Mouse (Mus musculus) CH12.LX (cell line): ENCODE data around the gene Col4a4.

Source experiments
- CHD1 ChIP-seq: IDR thresholded peaks from 2 replicates; pipeline ENCODE4 v1.6.1; 2012; ENCODE audit warnings: low read depth, low read length, improper control_type of control experiment, inconsistent platforms
- CTCF ChIP-seq, 2 experiments: IDR thresholded peaks in 1 of 2; conservative IDR thresholded peaks in 1 of 2; 2 replicates each; pipeline ENCODE4 v1.5.1; 2011 to 2012; ENCODE audit warnings: low read depth in 2 of 2, low read length in 2 of 2, improper control_type of control experiment in 1 of 2, inconsistent platforms in 1 of 2, mild to moderate bottlenecking in 1 of 2, moderate library complexity in 1 of 2
- EP300 ChIP-seq: IDR thresholded peaks from 2 replicates; pipeline ENCODE4 v1.6.1; 2011; ENCODE audit warnings: low read length, improper control_type of control experiment
- MAX ChIP-seq: IDR thresholded peaks from 2 replicates; pipeline ENCODE4 v1.6.1; 2011; ENCODE audit warnings: low read length, improper control_type of control experiment
- MXI1 ChIP-seq: IDR thresholded peaks from 2 replicates; pipeline ENCODE4 v1.6.1; 2011; ENCODE audit warnings: mild to moderate bottlenecking, low read depth, low read length, improper control_type of control experiment
- PAX5 ChIP-seq: IDR thresholded peaks from 2 replicates; pipeline ENCODE4 v1.6.1; 2012; ENCODE audit warnings: low read length, inconsistent platforms, mixed read lengths
- POLR2A ChIP-seq: IDR thresholded peaks from 2 replicates; pipeline ENCODE4 v1.6.1; 2011; ENCODE audit warnings: low read depth, mild to moderate bottlenecking, improper control_type of control experiment, low read length
- TBP ChIP-seq: conservative IDR thresholded peaks from 2 replicates; pipeline ENCODE4 v1.6.1; 2011; ENCODE audit warnings: low read depth, low read length, improper control_type of control experiment
- ZC3H11A ChIP-seq: IDR thresholded peaks from 2 replicates; pipeline ENCODE4 v1.6.1; 2012; ENCODE audit warnings: low read depth, mild to moderate bottlenecking, inconsistent platforms, low read length, improper control_type of control experiment
- ZKSCAN1 ChIP-seq: IDR thresholded peaks from 2 replicates; pipeline ENCODE4 v1.6.1; 2012; ENCODE audit warnings: low read depth, inconsistent platforms, low read length, improper control_type of control experiment, borderline replicate concordance
- ZNF384 ChIP-seq: IDR thresholded peaks from 2 replicates; pipeline ENCODE4 v1.6.1; 2012; ENCODE audit warnings: low read depth, low read length, improper control_type of control experiment, inconsistent platforms

- no peak for TF ChIP-seq TBP
- TF ChIP-seq CTCF (conservative IDR thresholded peaks at IDR 0.05 in 1 of 2, IDR thresholded peaks at IDR 0.05 in 1 of 2; ENCODE audit: low read depth in 2 of 2, low read length in 2 of 2): no peak
- no peak for TF ChIP-seq POLR2A
- TF ChIP-seq CHD1: no peak
- no peak for TF ChIP-seq MXI1
- TF ChIP-seq ZKSCAN1: no peak
- TF ChIP-seq ZNF384: no peak
- TF ChIP-seq EP300: no peak
- TF ChIP-seq ZC3H11A: no peak
- no peak for TF ChIP-seq MAX
- no peak for TF ChIP-seq PAX5
These were observed 116.0 kb downstream of the Col4a4 start for GRCm38 (mm10) chr1:82470516-82471225.
